Mouse (Mus musculus): ENCODE data around the gene Tm9sf1.

- no peak for TF ChIP-seq CTCF (IDR thresholded peaks at IDR 0.05; ENCODE audit: low read depth)
- TF ChIP-seq EP300 (IDR thresholded peaks at IDR 0.05; ENCODE audit: low read depth), result no peak
Observed at GRCm38 (mm10) chr14:55649884-55650283, 6.3 kb upstream of the Tm9sf1 start, which contains the start of gene Tssk4.

All from liver, postnatal 0 days (tissue).